Mouse (Mus musculus): Measurements from ENCODE around the gene Creb5. TPM values are rescaled to one million over a fixed set of nuclear protein-coding genes. Genes with fewer than 3 reads are reported as not detected.

Creb5 gene
- polyA plus RNA-seq, 1 experiment from 2014 or later = 25.4 TPM

DNA sequence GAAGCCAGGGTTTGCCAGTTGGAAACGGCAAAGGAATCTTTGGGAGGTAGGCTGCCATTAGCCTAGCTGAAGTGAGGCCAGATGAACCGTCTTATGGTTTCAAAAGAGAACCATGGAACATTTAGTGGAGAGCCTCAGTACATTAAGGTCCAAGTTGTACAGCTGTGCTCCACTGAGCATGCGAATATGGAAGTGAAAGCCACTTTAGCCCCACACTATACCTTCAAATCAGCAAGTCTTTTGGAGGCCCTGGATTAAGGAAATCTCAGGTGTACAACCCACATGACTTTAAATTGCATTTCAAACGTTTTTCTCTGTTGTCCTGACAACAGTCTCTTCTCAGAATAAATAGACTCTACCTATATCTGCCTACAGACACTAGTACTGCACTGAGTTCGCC, 379.4 kb downstream of the Creb5 start:
- Histone ChIP-seq H3K4me3 (ENCODE audit: low read length) (no peak overlapping the region), H3K4me1 (ENCODE audit: control insufficient read depth, insufficient read depth, low read length) (peaks cover 14% of the 10 kb centered on the region), H3K4me2 (ENCODE audit: low read depth, low read length) (no peak overlapping the region), H3K9me3 (replicated peaks; ENCODE audit: control insufficient read depth, low read length) (no peaks in the 10 kb centered on the region), H3K27me3 (ENCODE audit: control insufficient read depth, insufficient read depth, low read length) (no peaks in the 10 kb centered on the region), H3K36me3 (ENCODE audit: control insufficient read depth, insufficient read depth) (no peaks in the 10 kb centered on the region), H3K27ac (ENCODE audit: low read length) (no peak overlapping the region), H3K9ac (ENCODE audit: low read length) (no peak overlapping the region)
- ATAC-seq (replicated peaks; ENCODE audit: extremely low read depth, insufficient read depth, low FRiP score) = no peak
- WGBS = 66% methylated on average over 5 of the region's 5 CpGs

- WGBS = 84% methylated on average over 1 of the region's 1 CpGs
- H3K4me2 ChIP-seq (ENCODE audit: low read depth, low read length) = no peak overlapping the region
- no peak overlapping the region for H3K9ac ChIP-seq (ENCODE audit: low read length)
- H3K9me3 ChIP-seq (replicated peaks; ENCODE audit: control insufficient read depth, low read length) = no peaks in the 10 kb centered on the region
- no peak overlapping the region for H3K4me3 ChIP-seq (ENCODE audit: low read length)
- no peak for ATAC-seq (replicated peaks; ENCODE audit: extremely low read depth, insufficient read depth, low FRiP score)
- no peaks in the 10 kb centered on the region for H3K36me3 ChIP-seq (ENCODE audit: control insufficient read depth, insufficient read depth)
- H3K4me1 ChIP-seq (ENCODE audit: control insufficient read depth, insufficient read depth, low read length) = peaks cover 7% of the 10 kb centered on the region; the same call in 1 of the 2 replicates
- no peaks in the 10 kb centered on the region for H3K27me3 ChIP-seq (ENCODE audit: control insufficient read depth, insufficient read depth, low read length)
- H3K27ac ChIP-seq (ENCODE audit: low read length) = no peak overlapping the region
Measured at GRCm38 (mm10) chr6:53678307-53678706, 391.2 kb downstream of the Creb5 start.

- Histone ChIP-seq H3K36me3 (ENCODE audit: control insufficient read depth, insufficient read depth) (peaks cover under 1% of the 10 kb centered on the region; the same call in 1 of the 2 replicates), H3K27me3 (ENCODE audit: control insufficient read depth, insufficient read depth, low read length) (no peaks in the 10 kb centered on the region), H3K9me3 (replicated peaks; ENCODE audit: control insufficient read depth, low read length) (no peaks in the 10 kb centered on the region), H3K4me2 (ENCODE audit: low read depth, low read length) (no peak overlapping the region), H3K9ac (ENCODE audit: low read length) (no peak overlapping the region), H3K4me1 (ENCODE audit: control insufficient read depth, insufficient read depth, low read length) (peaks cover 7% of the 10 kb centered on the region; the same call in 1 of the 2 replicates), H3K4me3 (ENCODE audit: low read length) (no peak overlapping the region), H3K27ac (ENCODE audit: low read length) (no peak overlapping the region)
- no peak for ATAC-seq (replicated peaks; ENCODE audit: extremely low read depth, insufficient read depth, low FRiP score)
- whole genome bisulfite sequencing = 80% methylated on average over 8 of the region's 8 CpGs
Measured at GRCm38 (mm10) chr6:53680046-53680445, 393.0 kb downstream of the Creb5 start.

- no peaks in the 10 kb centered on the region for H3K27me3 ChIP-seq (ENCODE audit: control insufficient read depth, insufficient read depth, low read length)
- no peaks in the 10 kb centered on the region for H3K4me1 ChIP-seq (ENCODE audit: control insufficient read depth, insufficient read depth, low read length)
- H3K4me2 ChIP-seq (ENCODE audit: low read depth, low read length) = no peak overlapping the region
- no peak overlapping the region for H3K4me3 ChIP-seq (ENCODE audit: low read length)
- no peaks in the 10 kb centered on the region for H3K9me3 ChIP-seq (replicated peaks; ENCODE audit: control insufficient read depth, low read length)
- peaks cover 14% of the 10 kb centered on the region for H3K36me3 ChIP-seq (ENCODE audit: control insufficient read depth, insufficient read depth)
- no peak overlapping the region for H3K9ac ChIP-seq (ENCODE audit: low read length)
- no peak overlapping the region for H3K27ac ChIP-seq (ENCODE audit: low read length)
- no peak for ATAC-seq (replicated peaks; ENCODE audit: extremely low read depth, insufficient read depth, low FRiP score)
- WGBS = 66% methylated on average over 2 of the region's 2 CpGs
Measured at GRCm38 (mm10) chr6:53684416-53684815, 397.3 kb downstream of the Creb5 start.

- WGBS = 87% methylated on average over 14 of the region's 14 CpGs
- no peak for ATAC-seq (replicated peaks; ENCODE audit: extremely low read depth, insufficient read depth, low FRiP score)
- H3K27ac ChIP-seq (ENCODE audit: low read length) = no peak overlapping the region
- H3K9ac ChIP-seq (ENCODE audit: low read length) = no peak overlapping the region
- H3K9me3 ChIP-seq (replicated peaks; ENCODE audit: control insufficient read depth, low read length) = no peaks in the 10 kb centered on the region
- H3K4me2 ChIP-seq (ENCODE audit: low read depth, low read length) = no peak overlapping the region
- no peaks in the 10 kb centered on the region for H3K4me1 ChIP-seq (ENCODE audit: control insufficient read depth, insufficient read depth, low read length)
- no peak overlapping the region for H3K4me3 ChIP-seq (ENCODE audit: low read length)
- peaks cover 14% of the 10 kb centered on the region for H3K36me3 ChIP-seq (ENCODE audit: control insufficient read depth, insufficient read depth)
- no peaks in the 10 kb centered on the region for H3K27me3 ChIP-seq (ENCODE audit: control insufficient read depth, insufficient read depth, low read length)
Measured at GRCm38 (mm10) chr6:53685323-53685722, 398.3 kb downstream of the Creb5 start.

DNA sequence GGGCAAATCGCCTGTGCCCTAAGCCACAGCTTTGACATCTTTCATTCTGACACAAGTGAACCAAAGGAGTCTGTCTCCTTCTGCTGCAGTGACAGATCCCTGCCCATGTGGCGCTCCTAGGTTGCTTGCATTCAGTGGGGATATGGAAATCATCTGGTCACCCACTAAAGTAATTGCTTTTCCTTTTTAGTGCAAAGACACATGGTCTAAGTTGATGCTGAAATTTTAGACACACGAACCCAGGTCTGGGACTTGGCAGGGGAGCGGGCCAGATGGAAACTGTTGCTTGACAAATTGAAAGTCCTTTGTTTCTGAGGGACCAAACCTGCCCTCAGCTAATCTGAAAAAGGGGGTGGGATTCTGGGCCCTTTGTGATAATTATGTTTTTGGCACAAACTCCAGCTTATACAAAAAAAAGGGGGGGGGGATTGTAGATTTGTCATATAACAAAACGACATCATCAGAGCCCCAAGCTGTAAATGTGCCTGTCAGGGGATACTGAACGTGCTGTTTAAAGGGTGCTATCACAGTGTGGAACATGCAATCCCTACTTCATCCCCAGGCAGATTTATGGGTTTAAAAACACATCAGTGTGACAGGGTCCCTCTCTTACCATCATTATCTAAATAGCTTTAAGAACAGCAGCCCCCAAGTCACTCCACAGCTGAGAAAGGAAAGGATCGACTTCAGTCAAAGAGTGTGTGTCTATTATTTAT, 401.9 kb downstream of the Creb5 start:
- Histone ChIP-seq H3K27ac (ENCODE audit: low read length) (no peak overlapping the region), H3K9me3 (replicated peaks; ENCODE audit: control insufficient read depth, low read length) (no peaks in the 10 kb centered on the region), H3K36me3 (ENCODE audit: control insufficient read depth, insufficient read depth) (peaks cover 20% of the 10 kb centered on the region), H3K9ac (ENCODE audit: low read length) (no peak overlapping the region), H3K27me3 (ENCODE audit: control insufficient read depth, insufficient read depth, low read length) (no peaks in the 10 kb centered on the region), H3K4me2 (ENCODE audit: low read depth, low read length) (no peak overlapping the region), H3K4me3 (ENCODE audit: low read length) (no peak overlapping the region), H3K4me1 (ENCODE audit: control insufficient read depth, insufficient read depth, low read length) (no peaks in the 10 kb centered on the region)
- 67% methylated on average over 7 of the region's 7 CpGs for WGBS
- ATAC-seq (replicated peaks; ENCODE audit: extremely low read depth, insufficient read depth, low FRiP score) = no peak

DNA sequence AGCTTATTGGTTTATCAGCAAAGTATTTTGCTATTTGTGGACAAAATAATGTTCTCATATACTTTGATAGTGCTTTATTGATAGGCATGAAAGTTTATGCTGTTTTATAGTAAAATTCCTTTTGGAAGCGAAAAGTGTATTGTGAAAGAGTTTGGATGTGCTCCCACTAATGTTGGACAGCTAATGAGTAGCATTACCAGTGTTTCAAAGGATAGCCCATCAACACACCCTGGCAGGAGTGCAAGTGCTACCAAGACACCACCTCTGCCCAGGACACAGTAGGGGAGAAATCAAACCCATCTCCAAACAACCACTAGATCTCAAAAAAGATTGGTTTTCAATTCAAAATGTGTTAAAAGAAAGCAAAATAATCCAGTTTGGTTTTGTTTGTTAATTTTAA, 403.9 kb downstream of the Creb5 start:
- H3K27ac ChIP-seq (ENCODE audit: low read length) = no peak overlapping the region
- H3K4me1 ChIP-seq (ENCODE audit: control insufficient read depth, insufficient read depth, low read length) = no peaks in the 10 kb centered on the region
- H3K4me2 ChIP-seq (ENCODE audit: low read depth, low read length) = no peak overlapping the region
- peaks cover 11% of the 10 kb centered on the region; the same call in 1 of the 2 replicates for H3K36me3 ChIP-seq (ENCODE audit: control insufficient read depth, insufficient read depth)
- H3K4me3 ChIP-seq (ENCODE audit: low read length) = no peak overlapping the region
- ATAC-seq (replicated peaks; ENCODE audit: extremely low read depth, insufficient read depth, low FRiP score) = no peak
- H3K27me3 ChIP-seq (ENCODE audit: control insufficient read depth, insufficient read depth, low read length) = no peaks in the 10 kb centered on the region
- 95% methylated on average over 1 of the region's 1 CpGs for WGBS
- no peak overlapping the region for H3K9ac ChIP-seq (ENCODE audit: low read length)
- H3K9me3 ChIP-seq (replicated peaks; ENCODE audit: control insufficient read depth, low read length) = no peaks in the 10 kb centered on the region

- H3K9me3 ChIP-seq (replicated peaks; ENCODE audit: control insufficient read depth, low read length) = no peaks in the 10 kb centered on the region
- no peak for ATAC-seq (replicated peaks; ENCODE audit: extremely low read depth, insufficient read depth, low FRiP score)
- no peaks in the 10 kb centered on the region for H3K27me3 ChIP-seq (ENCODE audit: control insufficient read depth, insufficient read depth, low read length)
- H3K4me2 ChIP-seq (ENCODE audit: low read depth, low read length) = no peak overlapping the region
- H3K9ac ChIP-seq (ENCODE audit: low read length) = no peak overlapping the region
- H3K27ac ChIP-seq (ENCODE audit: low read length) = no peak overlapping the region
- no peak overlapping the region for H3K4me3 ChIP-seq (ENCODE audit: low read length)
- WGBS = 84% methylated on average over 9 of the region's 9 CpGs
- no peaks in the 10 kb centered on the region for H3K4me1 ChIP-seq (ENCODE audit: control insufficient read depth, insufficient read depth, low read length)
- H3K36me3 ChIP-seq (ENCODE audit: control insufficient read depth, insufficient read depth) = peaks cover 7% of the 10 kb centered on the region; the same call in 1 of the 2 replicates
Measured at GRCm38 (mm10) chr6:53695216-53695615, 408.1 kb downstream of the Creb5 start.

GRCm38 (mm10) chr6:53696471-53696870, 409.4 kb downstream of the Creb5 start:
- H3K4me2 ChIP-seq (ENCODE audit: low read depth, low read length) = no peak overlapping the region
- 73% methylated on average over 6 of the region's 6 CpGs for WGBS
- no peaks in the 10 kb centered on the region for H3K4me1 ChIP-seq (ENCODE audit: control insufficient read depth, insufficient read depth, low read length)
- H3K27ac ChIP-seq (ENCODE audit: low read length) = no peak overlapping the region
- H3K9me3 ChIP-seq (replicated peaks; ENCODE audit: control insufficient read depth, low read length) = no peaks in the 10 kb centered on the region
- no peak overlapping the region for H3K9ac ChIP-seq (ENCODE audit: low read length)
- no peaks in the 10 kb centered on the region for H3K27me3 ChIP-seq (ENCODE audit: control insufficient read depth, insufficient read depth, low read length)
- H3K4me3 ChIP-seq (ENCODE audit: low read length) = no peak overlapping the region
- H3K36me3 ChIP-seq (ENCODE audit: control insufficient read depth, insufficient read depth) = peaks cover 7% of the 10 kb centered on the region; the same call in 1 of the 2 replicates
- no peak for ATAC-seq (replicated peaks; ENCODE audit: extremely low read depth, insufficient read depth, low FRiP score)

Data from heart, embryonic 16.5 days (tissue).